Mouse (Mus musculus) erythroblast, adult 5-6 weeks (primary cell): ENCODE data around the gene Alpk3. TPM values are rescaled to one million over a fixed set of nuclear protein-coding genes. Genes with fewer than 3 reads are reported as not detected.

ENCODE experiments used
- ATAC-seq: replicated peaks from 2 replicates; pipeline ENCODE4 v1.8.0; 2016; ENCODE audit warnings: moderate number of reproducible peaks, mild to moderate bottlenecking, moderate TSS enrichment, inconsistent platforms; ENCODE audit not compliant: poor library complexity, low FRiP score, severe bottlenecking
- total RNA-seq, 2 experiments: library from RNA; stranded (forward) in 1 of 2; stranded (reverse) in 1 of 2; fragments of 150-400 nt in 1 of 2; fragments of 200-764, 138-1000 nt in 1 of 2; gene quantifications; 2 replicates each; pipeline versions ENCODE4 v1.2.3 to v1.2.4; 2015 to 2017; ENCODE audit warnings: low replicate concordance in 2 of 2

Gene Alpk3
- total RNA-seq, 2 experiments from 2014 or later: not detected

DNA sequence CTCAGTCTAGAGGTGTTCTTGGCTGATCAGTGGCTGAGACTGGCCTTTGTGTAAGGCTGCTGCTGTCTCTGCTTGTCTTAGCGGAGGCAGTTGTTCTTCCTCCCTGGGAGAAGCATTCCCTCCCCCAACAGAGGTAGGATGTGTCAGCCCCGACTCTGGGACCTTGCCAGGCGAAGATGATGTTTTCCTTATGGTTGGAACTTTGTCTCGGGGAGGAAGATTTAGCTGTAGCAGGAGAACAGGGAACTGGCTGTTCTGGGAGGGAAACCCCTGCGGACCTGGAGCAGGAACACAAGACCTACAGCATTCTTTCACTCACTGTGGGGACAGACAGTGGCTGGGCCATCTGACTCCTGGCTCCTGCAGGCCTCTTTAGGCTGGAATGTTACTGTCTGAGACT, 15.1 kb downstream of the Alpk3 start:
- no peak for ATAC-seq

DNA sequence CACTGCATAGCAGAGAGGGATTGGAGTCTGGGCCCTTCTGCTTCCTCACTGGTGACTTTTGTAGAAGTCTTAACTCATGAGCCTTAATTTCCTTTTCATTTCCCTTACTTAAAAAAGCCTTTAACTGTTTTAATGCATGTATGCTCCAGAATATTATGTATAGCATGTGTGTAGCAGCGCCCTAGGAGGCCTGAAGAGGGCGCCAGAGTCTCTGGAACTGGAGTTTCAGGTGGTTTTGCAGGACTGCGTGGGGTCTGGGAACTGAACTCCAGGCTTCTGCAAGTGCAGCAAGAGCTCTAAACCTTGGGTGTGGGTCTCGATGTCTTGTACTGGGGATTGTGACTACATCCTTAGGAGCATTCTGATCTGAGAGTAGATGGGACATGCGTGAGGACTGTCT, 15.9 kb downstream of the Alpk3 start:
- ATAC-seq: no peak

- no peak for ATAC-seq
Observed at GRCm38 (mm10) chr7:81074546-81074945, 17.1 kb downstream of the Alpk3 start.

DNA sequence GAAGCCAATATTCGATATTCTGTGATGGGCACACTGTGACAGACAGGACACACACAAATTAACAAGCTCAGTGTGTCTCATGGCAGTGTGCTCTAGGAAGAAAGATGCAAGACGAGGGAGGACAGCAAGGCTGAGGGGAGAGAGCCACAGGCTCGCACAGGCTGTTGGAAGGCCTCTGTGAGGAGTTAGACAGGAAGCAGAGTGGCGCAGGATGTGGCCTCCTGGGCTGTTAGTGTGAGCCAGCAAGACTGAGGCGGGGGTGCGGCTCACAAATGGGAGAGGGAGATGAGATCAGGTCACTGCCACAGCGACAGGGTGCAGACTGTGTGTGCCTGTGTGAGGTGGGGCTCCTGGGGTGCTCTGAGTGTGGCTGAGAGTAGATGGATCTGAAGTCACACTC, 17.9 kb downstream of the Alpk3 start:
- ATAC-seq: no peak

- ATAC-seq: no peak
Observed at GRCm38 (mm10) chr7:81075732-81076131, 18.3 kb downstream of the Alpk3 start.

- no peak for ATAC-seq
Observed at GRCm38 (mm10) chr7:81077009-81077408, 19.6 kb downstream of the Alpk3 start.

GRCm38 (mm10) chr7:81078740-81079139, 21.3 kb downstream of the Alpk3 start:
- no peak for ATAC-seq

DNA sequence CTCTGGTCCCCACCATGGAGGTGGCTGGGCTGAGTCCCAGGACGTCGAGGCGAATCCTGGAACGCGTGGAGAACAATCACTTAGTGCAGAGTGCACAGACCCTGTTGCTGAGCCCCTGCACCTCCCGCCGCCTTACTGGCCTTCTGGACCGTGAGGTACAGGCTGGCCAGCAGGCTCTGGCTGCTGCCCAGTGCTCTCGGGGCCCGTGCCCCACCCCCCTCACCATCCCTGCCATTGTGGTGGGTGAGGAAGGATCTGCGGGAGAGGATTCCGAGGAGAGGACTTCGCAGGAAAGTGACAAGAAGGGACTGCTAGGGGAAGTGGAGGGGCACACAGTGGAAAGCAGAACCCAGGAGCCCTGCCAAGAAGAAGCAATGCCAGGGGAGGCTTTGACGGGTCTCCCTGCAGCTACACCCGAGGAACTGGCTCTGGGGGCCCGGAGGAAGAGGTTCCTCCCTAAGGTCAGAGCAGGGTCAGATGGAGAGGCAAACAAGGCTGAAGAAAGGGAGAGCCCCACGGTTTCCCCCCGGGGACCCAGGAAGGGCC, 36.1 kb downstream of the Alpk3 start:
- ATAC-seq: no peak

- ATAC-seq: no peak
Observed at GRCm38 (mm10) chr7:81094104-81094757, 36.8 kb downstream of the Alpk3 start.

GRCm38 (mm10) chr7:81100341-81100740, 42.9 kb downstream of the Alpk3 start:
- ATAC-seq: no peak

DNA sequence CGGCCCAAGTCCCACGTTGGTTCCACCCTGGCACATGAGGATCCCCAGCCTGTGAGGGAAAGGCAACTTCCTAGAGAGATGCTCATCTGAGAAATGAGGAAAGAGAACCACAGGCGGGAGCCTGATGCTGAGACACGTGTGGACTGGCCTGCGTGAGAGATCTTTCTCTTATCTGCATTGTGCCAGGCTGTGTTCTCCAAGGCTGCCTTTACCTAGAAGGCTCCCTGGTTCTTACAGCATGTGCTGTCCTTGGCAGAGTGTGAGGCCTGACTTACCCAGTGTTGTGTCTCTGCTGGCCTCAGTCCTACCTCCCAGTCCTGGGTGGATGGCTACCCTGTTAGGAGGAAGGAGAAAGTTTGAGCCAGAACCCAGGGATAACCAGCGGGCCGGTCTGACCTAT, 45.5 kb downstream of the Alpk3 start:
- ATAC-seq: no peak

DNA sequence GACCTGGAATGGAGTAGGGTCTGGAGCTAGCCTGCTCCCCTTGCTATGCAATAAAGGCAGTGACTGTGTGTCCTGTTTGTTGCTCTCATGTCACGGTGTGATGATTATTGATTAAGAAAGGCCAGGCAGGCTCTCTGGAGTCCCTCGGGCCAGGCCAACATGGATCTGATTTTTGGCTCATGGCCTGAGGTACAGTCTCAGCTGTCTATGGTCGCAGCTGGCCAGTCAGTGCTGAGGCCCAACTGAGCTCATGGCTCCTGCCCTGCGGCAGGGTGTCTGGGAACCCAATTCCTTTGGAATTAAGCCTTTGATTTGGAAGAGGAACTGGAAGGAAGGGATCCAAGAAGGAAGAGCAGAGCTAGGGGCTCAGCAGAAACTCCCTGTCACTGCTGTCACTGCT, 48.1 kb downstream of the Alpk3 start:
- no peak for ATAC-seq

- no peak for ATAC-seq
Observed at GRCm38 (mm10) chr7:81108226-81108625, 50.8 kb downstream of the Alpk3 start.

GRCm38 (mm10) chr7:81109717-81110651, 52.6 kb downstream of the Alpk3 start:
- ATAC-seq: no peak

- ATAC-seq: no peak
Observed at GRCm38 (mm10) chr7:81110791-81111190, 53.4 kb downstream of the Alpk3 start.

DNA sequence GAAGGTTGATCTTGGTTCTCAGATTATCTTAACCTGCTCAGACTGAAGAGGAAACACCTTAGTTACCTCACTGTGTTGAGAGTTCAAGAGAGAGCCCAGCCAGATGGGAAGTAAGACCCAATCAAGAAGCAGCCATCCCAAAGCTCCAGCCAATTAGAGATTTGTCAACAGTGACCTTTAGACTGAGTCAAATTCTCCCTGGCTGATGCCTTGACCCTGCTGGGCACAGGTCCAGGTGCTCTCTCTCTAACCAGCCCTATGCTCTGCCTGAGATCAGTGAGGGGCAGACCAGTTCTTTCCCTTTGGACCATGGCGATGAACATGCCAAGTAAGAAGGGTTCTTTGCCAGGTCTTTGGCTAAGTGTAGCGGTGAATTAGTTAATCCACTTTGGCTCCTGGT, 54.3 kb downstream of the Alpk3 start:
- ATAC-seq: no peak

DNA sequence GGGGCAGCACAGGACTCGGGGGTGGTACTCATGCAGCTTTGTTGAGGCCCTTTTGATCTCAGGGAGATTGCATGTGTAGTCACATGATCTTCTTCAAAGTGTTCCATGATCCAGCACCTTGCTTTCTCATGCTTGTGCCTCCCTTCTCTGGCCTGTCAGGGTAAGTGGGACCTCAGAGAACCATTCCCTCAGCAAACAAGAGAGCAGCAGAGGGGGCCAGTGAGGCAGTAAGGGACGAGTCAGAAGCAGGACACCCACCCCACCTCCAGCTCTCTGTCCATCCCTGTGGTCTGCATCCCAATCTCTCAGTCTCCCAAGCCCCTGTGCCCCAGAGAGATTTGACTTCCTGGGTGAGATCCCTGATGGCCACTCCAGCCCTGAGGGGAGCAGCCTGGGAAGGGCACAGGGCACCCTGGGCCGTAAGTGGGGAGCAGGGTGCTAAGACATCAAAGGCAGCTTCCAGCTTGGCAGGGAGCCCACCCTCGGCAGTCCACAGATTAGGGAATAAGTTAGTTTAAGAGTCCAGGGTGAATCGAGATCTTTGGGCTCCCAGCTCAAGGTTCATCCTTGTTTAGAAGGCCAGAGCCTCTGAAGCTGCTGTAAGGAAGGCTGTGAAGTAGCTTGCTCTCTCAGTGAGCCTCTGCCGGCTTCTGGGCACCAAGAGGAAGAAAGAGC, 55.4 kb downstream of the Alpk3 start:
- no peak for ATAC-seq

GRCm38 (mm10) chr7:81114555-81114954, 57.2 kb downstream of the Alpk3 start, which contains the start of gene Slc28a1:
Slc28a1 (plus strand) TSS chr7:81114799.
- no peak for ATAC-seq

GRCm38 (mm10) chr7:81121099-81121498, 63.7 kb downstream of the Alpk3 start:
- ATAC-seq: no peak

GRCm38 (mm10) chr7:81122808-81123207, 65.4 kb downstream of the Alpk3 start:
- ATAC-seq: no peak
